Mouse (Mus musculus) thymus, postnatal 0 days (tissue): ENCODE measurements around the gene Gm28048. TPM values are rescaled to one million over a fixed set of nuclear protein-coding genes. Genes with fewer than 3 reads are reported as not detected.

Experiments used
- DNase-seq: peaks from one replicate; pipeline ENCODE4 v3.0.0-alpha.2; 2015; ENCODE audit warnings: low spot score
- polyA plus RNA-seq: library from polyadenylated mRNA; unstranded; fragments of >200 nt; fragmentation: Nextera tagmentation; extraction: Ambion mirVana; gene quantifications from 2 replicates; pipeline ENCODE4 v1.2.1, GENCODE M21; 2015

Gm28048 gene
- 41.2 and 44.0 TPM in 2 replicates for polyA plus RNA-seq

- DNase-seq = peak; percentile 95
These were observed at the start of gene Gm28048, which contains the start of gene Commd1 for GRCm38 (mm10) chr11:22981984-22982757. Gene Gm28048 (minus strand): TSS chr11:22982090. Gene Commd1 (minus strand): TSS chr11:22982382.

- DNase-seq = no peak
These were observed 47.5 kb upstream of the Gm28048 start for GRCm38 (mm10) chr11:23029399-23029798.

DNA sequence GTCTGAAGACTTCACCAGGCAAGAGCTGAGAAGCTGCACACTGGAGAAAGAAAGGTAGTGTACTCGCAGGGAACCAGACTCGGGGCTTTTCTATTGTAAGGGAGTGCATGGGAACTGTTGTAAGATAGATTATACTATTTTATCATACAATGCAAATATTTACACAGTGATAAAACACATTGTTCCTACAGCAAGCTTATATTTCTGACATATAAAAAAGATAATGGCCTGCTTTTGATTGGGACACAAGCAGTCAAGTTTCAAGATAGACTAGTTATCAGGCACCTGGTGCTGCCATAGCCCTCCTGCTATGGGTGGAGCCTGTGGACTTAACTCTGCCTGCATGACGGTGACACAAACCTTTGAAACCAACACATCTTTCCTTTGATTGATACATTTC, 47.1 kb upstream of the Gm28048 start:
- DNase-seq = no peak

DNA sequence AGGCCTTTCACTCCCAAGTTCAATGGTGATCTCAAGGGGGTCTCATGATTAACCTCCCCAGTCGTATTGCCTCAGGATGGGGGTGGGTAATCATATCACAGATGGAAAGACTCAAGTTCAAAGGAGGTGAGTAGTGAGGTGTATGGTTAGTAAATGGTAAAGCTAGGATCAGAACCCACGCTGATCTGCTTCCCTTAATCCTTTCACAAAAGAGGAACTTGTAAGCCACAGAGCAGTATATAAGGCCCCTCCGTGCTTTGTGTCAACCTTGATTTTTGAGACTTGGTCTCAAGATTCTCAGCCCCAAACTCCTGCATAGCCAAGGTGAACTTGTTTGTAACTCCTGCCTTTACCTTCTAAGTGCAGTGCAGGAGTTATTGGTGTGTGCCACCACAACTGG, 42.3 kb upstream of the Gm28048 start:
- no peak for DNase-seq

DNA sequence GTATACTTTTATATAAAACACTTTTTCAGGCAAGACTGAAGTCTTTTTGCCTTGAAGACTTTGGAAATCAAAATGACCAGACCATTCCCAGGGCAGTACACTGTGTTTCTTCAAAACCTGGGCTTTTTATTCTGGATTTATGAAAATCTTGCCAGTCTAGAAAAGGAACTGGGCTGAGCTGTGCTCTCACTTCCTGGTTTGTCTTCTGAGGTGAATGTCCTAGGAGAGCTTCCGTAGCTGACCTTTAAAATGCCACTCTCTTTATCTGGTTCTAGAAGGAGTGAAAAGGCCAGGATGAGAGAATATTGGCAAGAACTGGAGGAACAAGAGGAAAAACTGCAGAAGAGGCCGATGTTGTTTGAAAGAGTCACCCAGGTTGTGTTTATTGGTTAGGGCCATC, 41.3 kb upstream of the Gm28048 start:
- DNase-seq = no peak

DNA sequence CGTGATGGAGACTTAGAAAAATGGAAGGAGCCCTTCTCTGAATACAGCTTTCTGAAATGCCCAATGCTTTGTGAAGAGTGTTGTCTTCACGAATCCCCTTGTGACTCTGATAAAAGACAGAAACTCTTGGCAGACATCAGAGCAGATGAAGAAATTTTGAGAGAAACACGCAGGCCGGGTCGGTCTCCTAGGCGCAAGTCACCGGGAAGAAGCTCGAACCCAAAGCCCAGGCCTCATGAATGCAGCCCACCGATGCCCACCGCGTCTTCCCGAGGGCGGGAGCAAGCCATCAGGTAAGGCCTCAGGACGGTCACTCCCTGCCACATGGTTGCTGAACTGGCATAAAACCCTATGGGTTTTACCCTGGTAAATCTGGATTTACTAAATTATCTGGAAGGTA, 39.0 kb upstream of the Gm28048 start:
- DNase-seq = no peak

DNA sequence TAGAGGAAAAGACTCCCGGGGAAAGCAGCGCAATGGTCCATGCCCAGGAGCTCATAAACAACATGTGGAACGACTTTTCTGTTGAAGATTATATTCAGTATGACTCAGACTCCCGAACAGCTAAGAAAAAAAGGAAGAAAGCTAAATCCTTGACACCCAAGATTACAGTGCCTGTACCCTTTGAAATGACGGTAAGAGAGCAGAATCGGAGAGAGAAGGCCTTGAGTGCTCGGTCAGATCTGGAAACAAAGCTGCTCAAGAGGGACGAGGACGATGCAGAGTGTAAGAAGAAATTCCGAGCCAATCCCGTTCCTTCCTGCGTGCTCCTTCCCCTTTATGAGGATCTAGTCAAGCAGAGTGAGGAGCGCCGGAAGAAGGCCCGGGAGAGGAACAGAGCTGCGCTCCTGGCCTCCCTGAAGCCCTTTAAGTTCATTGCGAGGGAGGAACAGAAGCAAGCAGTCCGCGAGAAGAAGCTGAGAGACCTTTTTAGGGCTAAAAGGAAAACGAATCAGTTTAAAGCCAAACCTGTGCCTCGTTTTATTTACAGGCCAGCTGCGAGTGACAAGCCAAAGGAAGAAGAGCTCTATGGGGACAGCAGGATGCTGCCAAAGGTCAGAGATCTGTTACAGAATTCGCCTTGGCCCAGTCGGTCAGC, 38.4 kb upstream of the Gm28048 start:
- no peak for DNase-seq

GRCm38 (mm10) chr11:23017943-23018342, 36.1 kb upstream of the Gm28048 start:
- DNase-seq = no peak

GRCm38 (mm10) chr11:23014996-23015395, 33.1 kb upstream of the Gm28048 start:
- DNase-seq = no peak

DNA sequence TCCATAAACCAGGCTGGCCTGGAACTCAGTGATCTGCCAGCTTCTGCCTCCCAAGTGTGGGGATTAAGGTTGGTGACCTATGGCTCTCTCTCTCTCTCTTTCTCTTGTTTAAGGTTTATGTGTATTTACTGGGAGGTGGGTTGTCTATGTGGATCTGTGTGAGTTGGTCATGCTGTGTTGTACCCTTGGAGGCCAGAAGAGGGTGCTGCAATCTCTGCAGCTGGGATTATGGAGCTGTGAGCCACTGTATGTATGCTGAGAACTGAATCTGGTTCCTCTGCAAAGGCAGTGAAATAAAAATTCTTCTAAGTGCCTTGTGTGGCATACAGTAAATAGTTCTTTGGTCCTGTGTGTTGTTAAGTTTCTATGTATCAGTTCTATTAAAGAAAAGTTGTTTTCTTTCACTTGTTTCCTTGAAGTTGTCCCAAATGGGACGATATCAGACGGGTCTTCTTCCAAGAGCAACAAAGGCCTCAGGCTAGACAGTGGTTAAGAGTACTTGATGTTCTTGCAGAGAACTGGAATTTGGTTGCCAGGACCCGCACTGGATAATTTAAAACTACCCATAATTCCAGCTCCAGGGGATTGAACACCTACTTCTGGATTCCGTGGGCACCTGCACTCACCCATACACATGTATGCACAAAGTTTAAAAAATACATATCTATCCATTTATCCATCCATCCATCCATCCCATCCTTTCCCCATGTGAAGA, 31.8 kb upstream of the Gm28048 start:
- DNase-seq = peak; percentile 36

GRCm38 (mm10) chr11:23013096-23013495, 31.2 kb upstream of the Gm28048 start:
- no peak for DNase-seq

- DNase-seq = no peak
These were observed 26.9 kb upstream of the Gm28048 start for GRCm38 (mm10) chr11:23008824-23009200.

GRCm38 (mm10) chr11:23008181-23008823, 26.4 kb upstream of the Gm28048 start:
- DNase-seq = peak; percentile 60

- DNase-seq = peak; percentile 61
These were observed 25.7 kb upstream of the Gm28048 start, which contains the start of gene Fam161a for GRCm38 (mm10) chr11:23007481-23008180. Gene Fam161a (plus strand): TSS chr11:23007531.

GRCm38 (mm10) chr11:23007166-23007480, 25.2 kb upstream of the Gm28048 start:
- DNase-seq = no peak

GRCm38 (mm10) chr11:23005276-23005675, 23.4 kb upstream of the Gm28048 start:
- DNase-seq = no peak

DNA sequence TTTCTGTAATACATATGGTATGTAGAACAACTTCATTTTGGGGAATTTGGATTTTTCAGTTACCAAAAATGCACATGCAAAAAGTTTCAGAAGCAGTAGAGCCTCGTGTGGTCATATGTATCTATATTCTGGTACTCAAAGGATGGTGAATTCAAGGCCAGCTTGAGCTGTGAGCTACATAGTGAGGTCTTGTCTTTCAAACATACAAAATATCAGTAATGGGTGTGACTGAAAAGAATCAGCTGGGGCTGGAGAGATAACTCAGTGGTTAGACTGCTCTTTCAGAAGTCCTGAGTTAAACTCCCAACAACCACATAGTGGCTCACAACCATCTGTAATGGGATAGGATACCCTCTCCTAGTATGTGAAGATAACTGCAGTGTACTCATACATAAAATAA, 16.4 kb upstream of the Gm28048 start:
- no peak for DNase-seq

DNA sequence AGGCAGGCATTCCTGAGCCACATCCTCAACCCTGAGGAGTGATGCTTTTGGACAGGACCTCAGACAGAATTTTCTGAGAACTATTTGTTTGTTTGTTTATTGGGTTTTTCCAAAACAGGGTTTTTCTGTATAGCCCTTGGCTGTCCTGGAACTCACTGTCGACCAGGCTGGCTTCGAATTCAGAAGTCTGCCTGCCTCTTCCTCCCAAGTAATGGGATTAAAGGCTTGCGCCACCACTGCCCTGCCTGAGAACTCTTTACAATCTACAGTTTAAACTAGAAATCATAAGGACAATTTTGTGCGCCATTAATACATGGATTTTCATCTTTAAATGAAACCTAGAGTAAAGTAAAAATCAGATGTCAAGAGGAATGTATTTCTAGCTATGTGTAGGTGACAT, 13.6 kb upstream of the Gm28048 start:
- no peak for DNase-seq

DNA sequence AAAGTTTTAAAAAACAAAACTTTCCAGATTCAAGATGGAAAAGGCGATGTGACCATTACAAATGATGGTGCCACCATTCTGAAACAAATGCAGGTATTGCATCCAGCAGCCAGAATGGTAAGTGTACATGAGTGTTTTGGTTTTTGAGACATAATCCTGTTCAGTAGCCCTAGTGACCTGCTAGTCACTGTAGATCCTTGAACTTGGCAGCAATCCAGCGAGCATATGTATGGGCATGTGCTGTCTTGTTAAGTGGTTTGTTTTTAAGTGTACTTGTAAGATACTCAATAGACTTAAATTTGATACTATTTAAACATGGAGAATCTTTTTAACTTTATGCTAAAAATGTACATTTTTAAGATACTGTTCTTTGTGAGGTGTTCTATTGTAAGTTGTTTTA, 12.4 kb upstream of the Gm28048 start:
- no peak for DNase-seq

DNA sequence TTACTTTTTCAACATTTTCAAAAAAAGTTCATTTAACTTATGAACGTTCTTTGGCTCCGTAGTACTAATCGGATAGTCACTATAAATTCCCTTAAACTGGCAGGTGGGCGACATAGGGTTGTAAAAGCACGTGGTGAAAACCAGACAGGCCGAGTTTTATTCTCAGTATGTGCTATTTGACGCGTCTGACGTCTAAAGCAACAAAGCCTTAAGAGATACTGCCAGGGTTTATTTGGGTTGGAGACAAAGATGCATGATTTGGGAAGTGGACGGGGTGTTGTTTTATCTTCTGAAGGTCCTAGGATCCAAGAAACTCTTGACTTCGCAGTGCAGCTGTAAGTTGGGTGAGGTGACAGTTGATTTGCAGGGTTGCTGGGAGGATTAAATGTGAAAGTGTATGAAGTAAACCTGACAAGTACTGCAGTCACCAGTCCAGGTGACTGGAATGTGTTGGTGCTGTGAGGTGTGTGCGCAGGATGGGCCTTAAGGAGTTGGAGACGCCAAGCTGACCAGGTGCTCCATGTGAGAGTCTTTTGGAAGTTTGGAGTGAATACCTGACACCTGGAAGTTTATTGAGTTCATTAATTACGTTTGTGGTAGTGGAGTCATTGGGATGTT, 9.4 kb upstream of the Gm28048 start:
- DNase-seq = no peak
